Mouse (Mus musculus) cerebellum, postnatal 36 days (tissue): ENCODE measurements around the gene Zbed5.
A peak's percentile ranks its signal among the peaks of the same experiment; 100 is the strongest.
"Not testable (repeated sequence)": the region's sequence is repeated elsewhere in the genome, so short reads cannot be mapped to it uniquely, and the experiment has no call there.

Experiments used
- DNase-seq, 2 experiments: peaks; one replicate each; pipeline ENCODE4 v3.0.0; 2021 to 2022; ENCODE audit warnings: mixed read lengths in 2 of 2

The Zbed5 gene

DNA sequence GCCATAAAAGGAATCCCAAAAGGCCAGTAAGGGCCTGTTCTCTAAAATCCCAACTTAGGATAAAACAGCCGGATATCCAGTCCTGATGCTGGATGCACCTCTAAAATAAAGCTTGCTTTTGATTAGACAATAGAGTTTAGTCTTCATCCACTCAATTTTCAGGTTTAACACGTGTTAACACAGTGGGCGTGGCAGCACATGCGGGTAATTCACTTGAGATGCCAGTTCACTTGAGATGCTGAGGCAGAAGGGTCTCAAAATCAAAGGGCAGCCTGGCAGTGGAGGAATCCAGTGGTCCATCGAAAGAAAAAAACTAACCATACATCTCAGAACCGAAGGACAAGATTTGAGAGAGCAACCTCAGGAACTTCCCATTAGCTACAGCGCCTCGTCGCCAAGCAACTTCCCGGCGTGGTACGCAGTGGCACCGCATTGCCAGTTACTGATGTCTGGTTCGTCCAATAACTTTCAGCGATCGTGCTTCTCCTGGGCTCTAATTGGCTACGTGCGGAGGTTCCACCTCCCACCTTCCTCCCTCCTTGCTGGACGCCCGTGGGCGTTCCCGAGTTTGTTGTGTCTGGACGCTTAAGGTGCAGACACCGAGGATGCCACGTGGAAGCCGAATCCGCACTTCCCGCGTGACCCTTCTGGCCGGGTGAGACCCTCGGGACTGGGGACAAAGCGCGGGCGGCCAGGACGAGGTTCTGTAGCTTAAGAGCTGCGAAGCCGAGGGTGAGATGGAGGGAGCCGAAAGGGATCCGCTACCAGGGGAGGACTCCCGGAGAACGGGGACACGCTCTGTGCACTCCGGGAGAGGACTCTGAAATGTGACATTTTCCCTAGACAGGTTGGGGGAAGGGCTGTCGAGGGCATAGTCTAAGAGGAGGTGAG is at the start of gene Zbed5:
Zbed5 (plus strand) TSS at position 526 of the 891 bp plus-strand sequence.
- DNase-seq = peak; percentile 81 to 83

GRCm38 (mm10) chr5:129846752-129847557 is 48.6 kb upstream of the Zbed5 start, which contains the start of gene Sumf2:
TSS of gene Sumf2 (plus strand) at chr5:129846986.
- peak; percentile 96 to 97 for DNase-seq

DNA sequence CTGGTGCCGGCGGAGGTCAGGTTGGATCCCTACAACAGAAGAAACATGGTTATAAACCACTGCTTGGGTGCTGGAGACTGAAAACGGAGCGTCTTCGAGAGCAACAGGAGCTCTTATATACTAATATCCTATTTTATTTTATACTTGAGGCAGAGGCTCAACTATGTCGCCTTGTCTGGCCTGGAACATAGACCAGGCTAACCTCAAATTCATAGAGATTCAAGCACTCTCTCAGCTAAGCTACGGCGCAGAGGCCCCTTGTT is 48.0 kb upstream of the Zbed5 start:
- DNase-seq = peak in 1 of 2 experiments; percentile 16

- DNase-seq = no peak
Observed at GRCm38 (mm10) chr5:129855163-129855562, 40.4 kb upstream of the Zbed5 start.

GRCm38 (mm10) chr5:129856414-129856813 is 39.1 kb upstream of the Zbed5 start:
- DNase-seq = no peak

GRCm38 (mm10) chr5:129862325-129862724 is 33.2 kb upstream of the Zbed5 start:
- no peak for DNase-seq

DNA sequence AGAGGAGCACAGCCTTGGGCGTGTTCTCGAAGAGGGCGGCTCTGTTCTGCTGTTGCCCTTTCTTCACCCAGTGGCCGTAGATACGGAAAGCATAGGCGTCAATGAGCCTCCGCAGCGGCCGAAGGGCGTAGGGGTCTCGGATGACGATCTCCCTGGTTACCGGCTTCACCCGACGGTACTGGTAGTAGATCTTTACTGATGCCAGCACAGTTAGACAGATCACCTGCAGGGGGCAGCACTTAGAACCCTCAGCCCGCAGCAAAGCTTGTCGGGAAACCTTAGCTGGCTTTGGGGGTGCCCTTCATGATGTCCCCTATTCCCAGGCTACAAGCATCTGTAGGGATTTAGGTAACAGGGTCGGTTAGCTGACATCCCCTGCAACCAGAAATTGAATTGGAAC is 31.1 kb upstream of the Zbed5 start:
- DNase-seq = peak; percentile 26 to 43

DNA sequence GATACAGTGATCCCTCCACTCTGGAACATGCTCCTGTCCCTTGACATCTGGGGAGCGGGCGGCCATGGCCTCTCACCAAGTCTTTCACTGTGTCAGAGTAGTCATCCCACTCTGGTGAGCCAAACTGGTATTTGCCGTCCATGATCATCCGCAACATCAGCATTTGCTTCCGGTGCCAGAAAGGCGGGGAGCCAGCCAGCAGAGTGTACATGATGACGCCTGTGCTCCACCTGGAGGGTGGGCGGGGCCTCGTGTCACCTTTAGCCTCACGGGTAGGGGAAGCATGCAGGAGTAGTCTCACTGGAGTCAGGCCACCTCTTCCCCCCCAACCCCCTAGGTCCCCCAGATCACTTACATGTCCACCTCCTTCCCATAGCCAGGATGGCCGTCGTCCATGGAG is 29.7 kb upstream of the Zbed5 start:
- DNase-seq = no peak

- DNase-seq = no peak
Observed at GRCm38 (mm10) chr5:129869238-129869995, 26.1 kb upstream of the Zbed5 start.

DNA sequence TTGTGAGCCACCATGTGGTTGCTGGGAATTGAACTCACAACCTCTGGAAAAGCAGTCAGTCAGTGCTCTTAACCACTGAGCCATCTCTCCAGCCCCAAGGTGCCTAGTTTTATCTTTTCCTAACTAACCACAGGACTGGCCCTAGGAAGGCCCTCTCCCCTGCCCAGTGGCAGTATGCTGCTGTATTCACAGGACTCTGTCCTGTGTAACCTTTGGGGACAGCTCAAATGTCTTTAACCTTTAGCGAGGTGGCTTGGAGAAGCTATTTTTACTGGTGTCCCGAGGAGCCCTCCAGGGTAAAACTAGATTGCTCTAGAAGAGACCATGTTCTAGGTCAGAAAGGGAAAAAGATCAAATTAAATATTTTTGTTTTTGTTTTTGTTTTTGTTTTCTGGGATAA is 24.3 kb upstream of the Zbed5 start:
- DNase-seq = no peak

DNA sequence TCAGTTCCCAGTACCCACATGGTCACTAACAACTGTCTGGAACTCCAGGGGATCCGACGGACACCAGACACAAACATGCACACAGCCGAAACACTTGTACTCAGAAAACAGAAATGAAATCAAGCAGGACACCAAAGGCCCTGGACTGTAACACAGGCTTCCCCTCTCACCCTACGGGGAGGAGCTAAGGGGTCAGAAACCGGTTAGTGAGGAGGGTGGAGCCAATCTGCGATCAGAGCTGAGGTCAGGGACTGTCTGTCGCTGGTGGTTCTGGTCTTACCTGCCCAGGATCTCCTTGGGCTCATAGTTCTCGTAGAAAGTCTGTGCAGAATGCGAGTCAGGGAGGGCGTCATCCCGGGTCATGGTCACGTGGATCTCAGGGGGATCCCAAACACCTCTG is 21.6 kb upstream of the Zbed5 start:
- DNase-seq = no peak

GRCm38 (mm10) chr5:129875098-129875497 is 20.4 kb upstream of the Zbed5 start:
- no peak for DNase-seq

- DNase-seq = no peak
Observed at GRCm38 (mm10) chr5:129877731-129878455, 17.6 kb upstream of the Zbed5 start.

- DNase-seq = peak; percentile 33 to 47
Observed at GRCm38 (mm10) chr5:129878946-129879345, 16.6 kb upstream of the Zbed5 start.

DNA sequence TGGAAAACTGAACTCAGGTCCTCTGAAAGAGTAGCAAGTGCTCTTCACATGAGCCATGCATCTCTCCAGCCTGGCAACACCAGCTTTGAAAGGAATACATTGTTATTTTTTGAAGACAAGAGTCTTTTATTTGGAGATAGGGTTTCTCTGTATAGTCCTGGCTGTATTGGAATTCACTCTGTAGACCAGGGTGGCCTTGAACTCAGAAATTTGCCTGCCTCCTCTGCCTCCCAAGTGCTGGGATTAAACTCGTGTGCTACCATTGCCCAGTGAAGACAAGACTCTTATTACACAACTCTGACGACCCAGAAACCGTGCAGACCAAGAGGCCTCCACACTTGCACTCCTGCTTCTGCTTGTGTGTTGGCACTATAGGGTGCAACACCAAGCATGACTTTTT is 15.6 kb upstream of the Zbed5 start:
- no peak for DNase-seq

DNA sequence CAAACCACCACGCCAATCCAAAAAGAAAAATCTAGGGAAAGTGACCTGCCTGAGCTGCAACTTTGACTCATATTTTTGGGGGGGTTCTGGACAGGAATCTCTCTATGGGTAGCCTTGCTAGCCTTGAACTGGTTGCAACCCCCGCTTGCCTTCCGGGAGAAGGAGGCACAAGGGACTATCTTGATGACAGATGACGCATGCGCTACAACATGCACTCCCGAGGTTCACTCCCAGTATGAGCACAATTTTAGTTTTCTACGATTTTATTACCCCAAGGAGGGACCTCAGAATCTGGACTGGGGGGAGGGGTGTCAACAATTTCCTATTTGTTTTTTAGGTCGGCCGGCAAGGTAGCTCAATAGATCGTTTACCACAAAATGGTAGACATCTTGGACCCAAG is 9.3 kb upstream of the Zbed5 start:
- DNase-seq = no peak

- DNase-seq = peak; percentile 88 to 96
Observed at GRCm38 (mm10) chr5:129886911-129887636, 8.4 kb upstream of the Zbed5 start, which contains the start of gene Chchd2. TSS of gene Chchd2 (minus strand) at chr5:129887470.

- DNase-seq = not testable (repeated sequence)
Observed at GRCm38 (mm10) chr5:129890390-129890789, 5.1 kb upstream of the Zbed5 start.

- no peak for DNase-seq
Observed at GRCm38 (mm10) chr5:129898449-129898848, 2.9 kb downstream of the Zbed5 start, which contains the start of gene Phkg1. TSS of gene Phkg1 (minus strand) at chr5:129898549.

GRCm38 (mm10) chr5:129907775-129908174 is 12.3 kb downstream of the Zbed5 start:
- DNase-seq = no peak

- peak; percentile 83 to 88 for DNase-seq
Observed at GRCm38 (mm10) chr5:129908242-129908965, 12.9 kb downstream of the Zbed5 start, which contains the start of gene Nupr1l. TSS of gene Nupr1l (plus strand) at chr5:129908540.
